Mouse (Mus musculus): ENCODE results near the gene Shb. TPM values are rescaled to one million over a fixed set of nuclear protein-coding genes. Genes with fewer than 3 reads are reported as not detected.
A peak's percentile ranks its signal among the peaks of the same experiment; 100 is the strongest.

The Shb gene
- polyA plus RNA-seq, 1 experiment: 11.4 TPM

GRCm38 (mm10) chr4:45498345-45498744 is 33.9 kb downstream of the Shb start:
- peaks cover 23% of the 10 kb centered on the region for H3K4me1 ChIP-seq (ENCODE audit: control insufficient read depth, insufficient read depth, low read length)
- TF ChIP-seq CTCF (IDR thresholded peaks at IDR 0.05; ENCODE audit: borderline replicate concordance, insufficient read depth, low read length): no peak
- no peak for TF ChIP-seq POLR2A (IDR thresholded peaks at IDR 0.05; ENCODE audit: low read depth, low read length)
- no peak overlapping the region for H3K27ac ChIP-seq (ENCODE audit: insufficient read depth, low read length)
- H3K4me3 ChIP-seq (ENCODE audit: insufficient read depth, low read length): no peak overlapping the region

- Histone ChIP-seq H3K4me1 (ENCODE audit: control insufficient read depth, insufficient read depth, low read length) (peaks cover 33% of the 10 kb centered on the region), H3K27ac (ENCODE audit: insufficient read depth, low read length) (no peak overlapping the region), H3K4me3 (ENCODE audit: insufficient read depth, low read length) (no peak overlapping the region)
- no peak for TF ChIP-seq POLR2A (IDR thresholded peaks at IDR 0.05; ENCODE audit: low read depth, low read length)
- TF ChIP-seq CTCF (IDR thresholded peaks at IDR 0.05; ENCODE audit: borderline replicate concordance, insufficient read depth, low read length): no peak
These were observed 35.0 kb downstream of the Shb start for GRCm38 (mm10) chr4:45497282-45497681.

GRCm38 (mm10) chr4:45495531-45496201 is 36.6 kb downstream of the Shb start:
- H3K4me1 ChIP-seq (ENCODE audit: control insufficient read depth, insufficient read depth, low read length): peaks cover 43% of the 10 kb centered on the region
- H3K4me3 ChIP-seq (ENCODE audit: insufficient read depth, low read length): no peak overlapping the region
- no peak overlapping the region for H3K27ac ChIP-seq (ENCODE audit: insufficient read depth, low read length)
- TF ChIP-seq CTCF (IDR thresholded peaks at IDR 0.05; ENCODE audit: borderline replicate concordance, insufficient read depth, low read length): no peak
- no peak for TF ChIP-seq POLR2A (IDR thresholded peaks at IDR 0.05; ENCODE audit: low read depth, low read length)

GRCm38 (mm10) chr4:45493786-45494400 is 38.4 kb downstream of the Shb start:
- Histone ChIP-seq H3K4me3 (ENCODE audit: insufficient read depth, low read length) (no peak overlapping the region), H3K4me1 (ENCODE audit: control insufficient read depth, insufficient read depth, low read length) (peaks cover 44% of the 10 kb centered on the region), H3K27ac (ENCODE audit: insufficient read depth, low read length) (no peak overlapping the region)
- no peak for TF ChIP-seq CTCF (IDR thresholded peaks at IDR 0.05; ENCODE audit: borderline replicate concordance, insufficient read depth, low read length)
- no peak for TF ChIP-seq POLR2A (IDR thresholded peaks at IDR 0.05; ENCODE audit: low read depth, low read length)

- no peak for TF ChIP-seq POLR2A (IDR thresholded peaks at IDR 0.05; ENCODE audit: low read depth, low read length)
- TF ChIP-seq CTCF (IDR thresholded peaks at IDR 0.05; ENCODE audit: borderline replicate concordance, insufficient read depth, low read length): no peak
- Histone ChIP-seq H3K4me3 (ENCODE audit: insufficient read depth, low read length) (no peak overlapping the region), H3K4me1 (ENCODE audit: control insufficient read depth, insufficient read depth, low read length) (peaks cover 45% of the 10 kb centered on the region), H3K27ac (ENCODE audit: insufficient read depth, low read length) (peak overlapping the region; percentile 6; the same call in 1 of the 2 replicates)
These were observed 39.2 kb downstream of the Shb start for GRCm38 (mm10) chr4:45493118-45493517.

GRCm38 (mm10) chr4:45492681-45493081 is 39.6 kb downstream of the Shb start:
- Histone ChIP-seq H3K4me3 (ENCODE audit: insufficient read depth, low read length) (no peak overlapping the region), H3K27ac (ENCODE audit: insufficient read depth, low read length) (peak overlapping the region; percentile 6), H3K4me1 (ENCODE audit: control insufficient read depth, insufficient read depth, low read length) (peaks cover 45% of the 10 kb centered on the region)
- TF ChIP-seq CTCF (IDR thresholded peaks at IDR 0.05; ENCODE audit: borderline replicate concordance, insufficient read depth, low read length): no peak
- no peak for TF ChIP-seq POLR2A (IDR thresholded peaks at IDR 0.05; ENCODE audit: low read depth, low read length)

GRCm38 (mm10) chr4:45491685-45492601 is 40.3 kb downstream of the Shb start:
- H3K27ac ChIP-seq (ENCODE audit: insufficient read depth, low read length): peak overlapping the region; percentile 24
- no peak for TF ChIP-seq POLR2A (IDR thresholded peaks at IDR 0.05; ENCODE audit: low read depth, low read length)
- TF ChIP-seq CTCF (IDR thresholded peaks at IDR 0.05; ENCODE audit: borderline replicate concordance, insufficient read depth, low read length): no peak
- H3K4me3 ChIP-seq (ENCODE audit: insufficient read depth, low read length): no peak overlapping the region
- H3K4me1 ChIP-seq (ENCODE audit: control insufficient read depth, insufficient read depth, low read length): peaks cover 45% of the 10 kb centered on the region

GRCm38 (mm10) chr4:45491119-45491679 is 41.1 kb downstream of the Shb start:
- peak overlapping the region; percentile 92 for H3K27ac ChIP-seq (ENCODE audit: insufficient read depth, low read length)
- H3K4me3 ChIP-seq (ENCODE audit: insufficient read depth, low read length): no peak overlapping the region
- H3K4me1 ChIP-seq (ENCODE audit: control insufficient read depth, insufficient read depth, low read length): peaks cover 45% of the 10 kb centered on the region
- no peak for TF ChIP-seq POLR2A (IDR thresholded peaks at IDR 0.05; ENCODE audit: low read depth, low read length)
- TF ChIP-seq CTCF (IDR thresholded peaks at IDR 0.05; ENCODE audit: borderline replicate concordance, insufficient read depth, low read length): no peak

- Histone ChIP-seq H3K4me3 (ENCODE audit: insufficient read depth, low read length) (no peak overlapping the region), H3K4me1 (ENCODE audit: control insufficient read depth, insufficient read depth, low read length) (peaks cover 45% of the 10 kb centered on the region), H3K27ac (ENCODE audit: insufficient read depth, low read length) (peak overlapping the region; percentile 92)
- TF ChIP-seq POLR2A (IDR thresholded peaks at IDR 0.05; ENCODE audit: low read depth, low read length): no peak
- TF ChIP-seq CTCF (IDR thresholded peaks at IDR 0.05; ENCODE audit: borderline replicate concordance, insufficient read depth, low read length): no peak
These were observed 42.1 kb downstream of the Shb start for GRCm38 (mm10) chr4:45490036-45490752.

Measured in embryonic fibroblast, embryonic 13.5 days (primary cell).